Mouse (Mus musculus) lung, adult 18-20 months (tissue): ENCODE data around the gene Oxnad1.
"Not testable (repeated sequence)": the region's sequence is repeated elsewhere in the genome, so short reads cannot be mapped to it uniquely, and the experiment has no call there.

Source experiments
- DNase-seq, 2 experiments: peaks; one replicate each; pipeline ENCODE4 v3.0.0; 2022; ENCODE audit warnings: mixed read lengths in 2 of 2

The Oxnad1 gene

GRCm38 (mm10) chr14:32084761-32085485 is at the start of gene Oxnad1:
TSS of gene Oxnad1 (plus strand) at chr14:32085374.
- peak in 1 of 2 experiments; percentile 91 for DNase-seq

GRCm38 (mm10) chr14:32036482-32036881 is 48.7 kb upstream of the Oxnad1 start:
- DNase-seq, result no peak

GRCm38 (mm10) chr14:32037661-32038252 is 47.4 kb upstream of the Oxnad1 start:
- no peak for DNase-seq

- DNase-seq, result no peak
Measured at GRCm38 (mm10) chr14:32042108-32042507, 43.1 kb upstream of the Oxnad1 start.

- no peak for DNase-seq
Measured at GRCm38 (mm10) chr14:32046357-32046756, 38.8 kb upstream of the Oxnad1 start.

- no peak for DNase-seq
Measured at GRCm38 (mm10) chr14:32050171-32050570, 35.0 kb upstream of the Oxnad1 start.

GRCm38 (mm10) chr14:32053895-32054294 is 31.3 kb upstream of the Oxnad1 start:
- DNase-seq, result no peak

- no peak for DNase-seq
Measured at GRCm38 (mm10) chr14:32054788-32055187, 30.4 kb upstream of the Oxnad1 start.

- no peak for DNase-seq
Measured at GRCm38 (mm10) chr14:32055781-32056180, 29.4 kb upstream of the Oxnad1 start.

GRCm38 (mm10) chr14:32056675-32057074 is 28.5 kb upstream of the Oxnad1 start:
- no peak for DNase-seq

GRCm38 (mm10) chr14:32057664-32058063 is 27.5 kb upstream of the Oxnad1 start:
- DNase-seq, result no peak

- no peak for DNase-seq
Measured at GRCm38 (mm10) chr14:32061398-32061797, 23.8 kb upstream of the Oxnad1 start.

GRCm38 (mm10) chr14:32072807-32073206 is 12.4 kb upstream of the Oxnad1 start:
- no peak for DNase-seq

GRCm38 (mm10) chr14:32073211-32073685 is 11.9 kb upstream of the Oxnad1 start:
- peak; percentile 54 to 63 for DNase-seq

- no peak for DNase-seq
Measured at GRCm38 (mm10) chr14:32073901-32074300, 11.3 kb upstream of the Oxnad1 start.

GRCm38 (mm10) chr14:32076896-32077575 is 8.1 kb upstream of the Oxnad1 start:
- DNase-seq, result peak; percentile 44 to 53

GRCm38 (mm10) chr14:32081026-32081425 is 4.1 kb upstream of the Oxnad1 start:
- no peak for DNase-seq

- no peak for DNase-seq
Measured at GRCm38 (mm10) chr14:32082891-32083290, 2.3 kb upstream of the Oxnad1 start.

- DNase-seq, result no peak
Measured at GRCm38 (mm10) chr14:32083466-32083865, 1.7 kb upstream of the Oxnad1 start.

- peak; percentile 99 for DNase-seq
Measured at GRCm38 (mm10) chr14:32085486-32086201, 470 bp downstream of the Oxnad1 start, which contains the start of gene Dph3. TSS of gene Dph3 (minus strand) at chr14:32085729.

- no peak for DNase-seq
Measured at GRCm38 (mm10) chr14:32086226-32086625, 1.1 kb downstream of the Oxnad1 start.

GRCm38 (mm10) chr14:32087584-32088248 is 2.5 kb downstream of the Oxnad1 start:
- not testable (repeated sequence) for DNase-seq
